Mouse (Mus musculus): Measurements from ENCODE around the gene Arid5a.

DNA sequence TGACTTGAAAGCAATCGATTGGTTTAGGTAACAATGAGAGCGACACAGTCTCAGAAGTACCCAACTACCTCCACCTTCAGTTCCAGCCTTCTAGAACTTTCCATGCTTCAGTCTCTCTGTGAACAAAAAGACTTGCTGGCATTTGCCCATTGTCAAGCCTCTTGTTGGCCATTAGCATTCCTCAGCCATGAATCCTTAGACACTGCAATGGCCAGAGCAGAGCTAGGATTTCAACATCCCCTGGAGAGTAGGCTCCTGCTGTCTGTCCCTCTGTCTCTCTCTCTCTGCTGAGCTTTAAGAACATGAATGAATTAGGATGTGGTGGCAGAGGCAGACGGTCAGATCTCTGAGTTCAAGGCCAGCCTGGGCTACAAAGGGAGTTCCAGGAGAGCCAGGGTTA is 26.6 kb upstream of the Arid5a start:
- TF ChIP-seq CTCF (IDR thresholded peaks at IDR 0.05; ENCODE audit: control insufficient read depth, insufficient read depth, low read length) = no peak
- no peak for TF ChIP-seq POLR2A (IDR thresholded peaks at IDR 0.05; ENCODE audit: borderline replicate concordance, control insufficient read depth, low read depth, low read length)

Data from bone marrow, adult 2 months (tissue).